Mouse (Mus musculus): ENCODE data around the gene Arhgef6.

The Arhgef6 gene

DNA sequence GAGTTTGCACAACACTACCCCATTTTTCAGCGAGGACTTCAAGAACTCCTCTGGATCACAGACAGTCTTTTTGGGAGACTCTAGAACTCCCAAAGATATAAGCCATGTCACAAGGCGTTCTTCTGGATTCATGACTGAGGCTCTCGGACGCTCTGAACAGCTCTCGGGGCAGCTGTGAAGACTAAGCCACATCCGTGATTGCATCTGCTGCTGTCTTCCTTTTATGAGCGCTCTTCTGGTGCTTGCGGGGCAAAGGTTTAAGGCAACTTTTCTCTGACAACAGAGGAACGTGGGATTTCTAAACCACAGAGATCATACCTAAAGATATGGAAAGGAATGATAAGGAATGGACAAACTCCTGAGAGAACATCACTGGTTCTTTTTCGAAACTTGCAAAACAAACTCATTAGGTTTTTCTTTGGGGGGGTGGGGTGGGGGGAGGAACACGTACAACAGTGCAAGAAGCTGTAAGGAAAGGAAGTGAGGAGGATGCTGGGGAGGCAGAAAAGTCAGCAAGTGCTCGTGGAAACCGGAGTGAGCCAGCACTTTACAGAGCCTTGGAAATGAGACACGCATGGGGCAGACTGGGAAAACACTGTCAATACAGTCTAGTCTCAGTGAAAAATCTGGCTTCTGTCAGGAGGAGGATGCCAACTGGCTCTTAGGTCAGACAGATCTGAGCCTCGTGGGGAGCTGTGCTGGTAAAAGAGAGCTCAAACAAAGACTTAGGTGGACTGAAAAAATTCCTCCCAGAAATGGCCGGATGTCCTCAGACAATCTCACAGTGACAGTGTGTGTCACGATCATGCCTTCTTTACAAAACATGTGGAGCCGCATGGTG lies at the start of gene Arhgef6:
Gene Arhgef6 (minus strand): TSS at position 359 of the 841 bp plus-strand sequence.
- H3K27me3 ChIP-seq (ENCODE audit: control insufficient read depth, insufficient read depth, low read length, poor library complexity, severe bottlenecking): no peaks in the 10 kb centered on the region
- peak; percentile 34 for DNase-seq (ENCODE audit: low read depth, low spot score)
- H3K36me3 ChIP-seq (ENCODE audit: control insufficient read depth, insufficient read depth, low read length, poor library complexity, severe bottlenecking): no peaks in the 10 kb centered on the region

DNA sequence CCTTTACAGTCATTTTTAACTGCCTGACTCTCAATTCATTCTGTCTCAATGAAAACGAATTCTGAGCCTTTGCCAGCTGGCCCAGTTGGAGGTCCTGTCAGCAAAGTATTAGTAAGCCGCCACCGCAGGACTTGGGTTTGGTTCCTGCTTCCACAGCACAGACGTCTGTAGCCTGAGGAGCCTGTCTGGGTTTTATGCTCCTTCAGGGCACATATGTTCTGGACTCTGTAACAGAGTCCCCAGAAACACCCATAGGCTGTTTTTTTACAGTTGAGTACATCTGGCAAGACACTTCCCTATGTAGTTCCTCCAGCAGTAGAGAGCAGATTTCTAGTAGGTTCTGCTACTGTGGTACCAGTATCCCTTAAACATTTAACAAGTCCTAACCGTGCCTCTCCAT lies 42.4 kb upstream of the Arhgef6 start:
- H3K36me3 ChIP-seq (ENCODE audit: control insufficient read depth, insufficient read depth, low read length, poor library complexity, severe bottlenecking): peaks cover 2% of the 10 kb centered on the region; the same call in 1 of the 2 replicates
- DNase-seq (ENCODE audit: low read depth, low spot score): no peak

GRCm38 (mm10) chrX:57378579-57378978 lies 40.0 kb upstream of the Arhgef6 start:
- no peak for DNase-seq (ENCODE audit: low read depth, low spot score)
- Histone ChIP-seq H3K27me3 (ENCODE audit: control insufficient read depth, insufficient read depth, low read length, poor library complexity, severe bottlenecking) (no peaks in the 10 kb centered on the region), H3K36me3 (ENCODE audit: control insufficient read depth, insufficient read depth, low read length, poor library complexity, severe bottlenecking) (no peaks in the 10 kb centered on the region)

More for the DNA sequence above, 42.4 kb upstream of the Arhgef6 start:
- H3K27me3 ChIP-seq (ENCODE audit: control insufficient read depth, insufficient read depth, low read length, poor library complexity, severe bottlenecking): no peaks in the 10 kb centered on the region

DNA sequence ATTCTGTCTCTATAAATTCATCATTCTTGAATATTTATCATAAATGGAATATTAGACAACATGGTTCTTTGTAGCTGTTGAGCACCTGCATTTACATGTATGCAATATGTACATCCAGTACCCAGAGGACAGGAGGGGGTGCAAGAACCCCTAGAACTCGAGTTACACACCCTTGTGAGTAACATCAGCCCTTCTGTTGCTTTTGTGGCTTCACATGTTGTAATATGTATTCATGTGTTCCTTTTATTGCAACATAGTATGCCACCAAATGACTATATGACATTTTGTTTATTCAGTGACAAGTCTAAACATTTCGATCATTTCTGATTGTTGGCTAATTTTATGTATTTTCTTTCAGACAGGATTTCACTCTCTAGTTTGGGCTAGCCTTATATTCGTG lies 38.6 kb upstream of the Arhgef6 start:
- DNase-seq (ENCODE audit: low read depth, low spot score): no peak
- no peaks in the 10 kb centered on the region for H3K36me3 ChIP-seq (ENCODE audit: control insufficient read depth, insufficient read depth, low read length, poor library complexity, severe bottlenecking)
- no peaks in the 10 kb centered on the region for H3K27me3 ChIP-seq (ENCODE audit: control insufficient read depth, insufficient read depth, low read length, poor library complexity, severe bottlenecking)

- Histone ChIP-seq H3K36me3 (ENCODE audit: control insufficient read depth, insufficient read depth, low read length, poor library complexity, severe bottlenecking) (no peaks in the 10 kb centered on the region), H3K27me3 (ENCODE audit: control insufficient read depth, insufficient read depth, low read length, poor library complexity, severe bottlenecking) (no peaks in the 10 kb centered on the region)
- no peak for DNase-seq (ENCODE audit: low read depth, low spot score)
Measured at GRCm38 (mm10) chrX:57374029-57374428, 35.5 kb upstream of the Arhgef6 start.

DNA sequence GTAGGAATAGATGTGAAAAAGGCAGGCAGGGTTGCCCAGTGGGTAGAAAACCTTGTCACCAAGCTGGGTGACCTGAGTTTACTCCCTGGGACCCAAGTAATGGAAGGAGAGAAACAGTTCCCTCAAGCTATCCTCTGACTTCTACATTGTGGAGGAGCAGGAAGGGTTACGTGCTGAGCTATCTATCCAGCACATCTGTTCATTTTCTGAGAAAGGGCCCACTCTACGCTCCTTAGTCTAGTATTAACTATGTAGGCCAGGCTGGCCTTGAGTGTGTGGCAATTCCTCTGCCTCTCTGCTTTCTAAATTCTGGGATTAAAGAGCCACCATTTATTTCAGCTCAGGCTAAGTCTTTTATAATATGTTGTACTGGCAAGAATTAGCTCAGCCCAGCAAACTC lies 35.0 kb upstream of the Arhgef6 start:
- Histone ChIP-seq H3K36me3 (ENCODE audit: control insufficient read depth, insufficient read depth, low read length, poor library complexity, severe bottlenecking) (no peaks in the 10 kb centered on the region), H3K27me3 (ENCODE audit: control insufficient read depth, insufficient read depth, low read length, poor library complexity, severe bottlenecking) (no peaks in the 10 kb centered on the region)
- no peak for DNase-seq (ENCODE audit: low read depth, low spot score)

- DNase-seq (ENCODE audit: low read depth, low spot score): no peak
- Histone ChIP-seq H3K36me3 (ENCODE audit: control insufficient read depth, insufficient read depth, low read length, poor library complexity, severe bottlenecking) (no peaks in the 10 kb centered on the region), H3K27me3 (ENCODE audit: control insufficient read depth, insufficient read depth, low read length, poor library complexity, severe bottlenecking) (no peaks in the 10 kb centered on the region)
Measured at GRCm38 (mm10) chrX:57372965-57373364, 34.4 kb upstream of the Arhgef6 start.

- no peak for DNase-seq (ENCODE audit: low read depth, low spot score)
- Histone ChIP-seq H3K36me3 (ENCODE audit: control insufficient read depth, insufficient read depth, low read length, poor library complexity, severe bottlenecking) (no peaks in the 10 kb centered on the region), H3K27me3 (ENCODE audit: control insufficient read depth, insufficient read depth, low read length, poor library complexity, severe bottlenecking) (no peaks in the 10 kb centered on the region)
Measured at GRCm38 (mm10) chrX:57364891-57365569, 26.5 kb upstream of the Arhgef6 start.

- Histone ChIP-seq H3K36me3 (ENCODE audit: control insufficient read depth, insufficient read depth, low read length, poor library complexity, severe bottlenecking) (no peaks in the 10 kb centered on the region), H3K27me3 (ENCODE audit: control insufficient read depth, insufficient read depth, low read length, poor library complexity, severe bottlenecking) (no peaks in the 10 kb centered on the region)
- DNase-seq (ENCODE audit: low read depth, low spot score): no peak
Measured at GRCm38 (mm10) chrX:57359316-57359715, 20.8 kb upstream of the Arhgef6 start.

DNA sequence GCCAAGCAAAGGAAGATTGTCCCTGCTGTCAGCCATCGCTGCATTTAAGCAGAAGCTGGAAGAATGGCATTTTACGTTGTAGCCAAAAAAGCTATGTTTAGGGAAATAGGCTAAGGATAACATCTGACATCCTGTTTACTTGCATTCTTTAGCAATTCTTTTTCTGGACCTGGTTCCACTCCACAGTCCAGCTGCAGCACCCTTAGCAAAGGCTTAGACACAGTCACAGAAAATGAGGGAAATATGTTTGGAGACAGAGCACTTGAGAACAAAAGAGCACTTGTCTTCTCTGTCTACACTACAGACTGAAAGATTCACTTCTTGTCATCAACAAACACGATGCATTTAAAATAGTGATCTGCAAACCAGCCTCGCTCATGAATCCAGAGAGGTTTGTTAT lies 691 bp upstream of the Arhgef6 start:
- no peaks in the 10 kb centered on the region for H3K27me3 ChIP-seq (ENCODE audit: control insufficient read depth, insufficient read depth, low read length, poor library complexity, severe bottlenecking)
- no peaks in the 10 kb centered on the region for H3K36me3 ChIP-seq (ENCODE audit: control insufficient read depth, insufficient read depth, low read length, poor library complexity, severe bottlenecking)
- no peak for DNase-seq (ENCODE audit: low read depth, low spot score)

- peak; percentile 15 for DNase-seq (ENCODE audit: low read depth, low spot score)
- Histone ChIP-seq H3K27me3 (ENCODE audit: control insufficient read depth, insufficient read depth, low read length, poor library complexity, severe bottlenecking) (no peaks in the 10 kb centered on the region), H3K36me3 (ENCODE audit: control insufficient read depth, insufficient read depth, low read length, poor library complexity, severe bottlenecking) (0 out of 2 replicates have a peak, but pooled peaks cover 2% of the 10 kb centered on the region)
Measured at GRCm38 (mm10) chrX:57337582-57337981, 947 bp downstream of the Arhgef6 start.

DNA sequence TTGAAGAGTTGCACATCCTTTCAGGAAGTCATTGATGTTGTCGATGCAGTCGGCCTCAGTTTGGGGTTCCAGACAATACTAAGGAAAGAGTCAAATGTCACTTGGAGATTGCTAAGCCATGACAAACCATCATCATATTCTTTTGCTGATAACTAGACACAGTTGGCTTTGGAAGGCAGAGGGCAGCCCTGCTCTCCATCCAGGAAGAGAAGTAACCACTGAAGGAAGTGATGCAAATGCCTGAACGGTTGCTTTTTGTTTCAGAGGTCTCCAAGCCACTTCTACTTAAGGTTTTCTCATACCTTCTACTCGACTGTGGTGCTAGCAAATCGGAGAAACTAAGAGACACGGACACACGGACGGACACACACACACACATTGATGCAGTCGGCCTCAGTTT lies 1.6 kb downstream of the Arhgef6 start:
- no peaks in the 10 kb centered on the region for H3K27me3 ChIP-seq (ENCODE audit: control insufficient read depth, insufficient read depth, low read length, poor library complexity, severe bottlenecking)
- 0 out of 2 replicates have a peak, but pooled peaks cover 2% of the 10 kb centered on the region for H3K36me3 ChIP-seq (ENCODE audit: control insufficient read depth, insufficient read depth, low read length, poor library complexity, severe bottlenecking)
- peak; percentile 43 for DNase-seq (ENCODE audit: low read depth, low spot score)

- Histone ChIP-seq H3K27me3 (ENCODE audit: control insufficient read depth, insufficient read depth, low read length, poor library complexity, severe bottlenecking) (no peaks in the 10 kb centered on the region), H3K36me3 (ENCODE audit: control insufficient read depth, insufficient read depth, low read length, poor library complexity, severe bottlenecking) (0 out of 2 replicates have a peak, but pooled peaks cover 2% of the 10 kb centered on the region)
- DNase-seq (ENCODE audit: low read depth, low spot score): no peak
Measured at GRCm38 (mm10) chrX:57335313-57335712, 3.2 kb downstream of the Arhgef6 start.

GRCm38 (mm10) chrX:57327668-57328338 lies 10.7 kb downstream of the Arhgef6 start:
- 0 out of 2 replicates have a peak, but pooled peaks cover 2% of the 10 kb centered on the region for H3K36me3 ChIP-seq (ENCODE audit: control insufficient read depth, insufficient read depth, low read length, poor library complexity, severe bottlenecking)
- no peak for DNase-seq (ENCODE audit: low read depth, low spot score)
- H3K27me3 ChIP-seq (ENCODE audit: control insufficient read depth, insufficient read depth, low read length, poor library complexity, severe bottlenecking): no peaks in the 10 kb centered on the region

All from splenic B cell, adult 2 months (primary cell).